Mouse (Mus musculus): ENCODE measurements around the gene Atg10. TPM values are rescaled to one million over a fixed set of nuclear protein-coding genes. Genes with fewer than 3 reads are reported as not detected.

The Atg10 gene
- total and polyA plus RNA-seq, 3 experiments: 2.0 to 4.3 TPM; not detected in 1

DNA sequence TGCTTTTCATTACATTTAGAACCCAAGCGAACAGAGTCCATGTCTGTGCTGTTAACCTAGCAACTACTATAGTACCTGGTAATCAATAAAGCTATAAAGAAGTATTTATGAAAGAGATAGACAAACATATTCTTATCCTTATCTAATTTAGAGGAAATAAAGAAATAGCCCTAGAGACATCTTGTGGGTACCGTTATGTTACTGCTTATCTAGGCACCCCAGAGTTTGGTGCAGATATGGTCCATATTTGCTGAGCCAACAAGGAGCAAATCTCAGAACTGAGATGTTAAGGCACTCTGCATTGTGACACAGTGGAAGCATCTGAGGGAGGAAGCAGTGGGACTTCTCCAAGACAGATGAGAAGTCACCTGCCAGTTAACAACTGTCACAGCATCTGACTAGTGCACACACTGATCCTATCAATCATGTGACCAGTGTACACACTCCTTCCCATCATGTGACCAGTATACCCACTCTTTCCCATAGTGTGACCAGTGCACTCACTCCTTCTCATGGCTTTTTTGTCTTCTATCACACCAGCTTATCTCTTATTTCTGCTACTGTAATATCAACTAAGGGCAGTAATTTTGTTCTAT lies 228.6 kb downstream of the Atg10 start:
- H3K4me3 ChIP-seq (ENCODE audit: control insufficient read depth in 1 of 2, insufficient read depth in 1 of 2, low read depth in 2 of 2, low read length in 2 of 2): no peak overlapping the region
- peak; percentile 46 for DNase-seq (ENCODE audit: low read depth, low spot score)
- no peak overlapping the region for H3K9ac ChIP-seq (ENCODE audit: control insufficient read depth, low read depth, low read length, poor library complexity, severe bottlenecking)

DNA sequence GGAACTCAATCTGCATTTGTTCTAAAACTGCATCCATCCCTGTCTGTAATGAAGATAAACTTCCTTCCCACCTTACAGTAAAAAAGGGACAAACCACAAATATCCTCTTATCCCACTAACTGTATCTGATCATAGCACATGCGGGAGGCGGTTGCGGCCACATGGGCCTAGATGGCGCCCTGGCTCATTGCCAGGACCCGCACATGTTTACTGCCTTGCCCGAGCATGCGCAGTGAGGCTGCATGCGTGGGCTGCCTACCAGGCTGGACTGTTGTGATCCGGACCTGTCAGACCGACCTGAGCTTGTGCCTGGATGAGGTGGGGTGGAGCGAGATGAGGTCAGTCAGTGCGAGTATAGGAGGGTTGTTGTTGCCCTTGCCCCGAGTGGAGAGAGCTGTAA lies 230.2 kb downstream of the Atg10 start:
- no peak overlapping the region for H3K9ac ChIP-seq (ENCODE audit: control insufficient read depth, low read depth, low read length, poor library complexity, severe bottlenecking)
- H3K4me3 ChIP-seq (ENCODE audit: control insufficient read depth in 1 of 2, insufficient read depth in 1 of 2, low read depth in 2 of 2, low read length in 2 of 2): no peak overlapping the region
- peaks cover 2 to 14% of the 10 kb centered on the region in 2 experiments; a peak in 3 of 4 replicates for H3K4me1 ChIP-seq (ENCODE audit: control insufficient read depth in 1 of 2, insufficient read depth in 2 of 2, low read length in 2 of 2)
- H3K27me3 ChIP-seq (ENCODE audit: control insufficient read depth in 1 of 2, insufficient read depth in 2 of 2, low read length in 2 of 2): no peaks in the 10 kb centered on the region
- peaks cover 0 to 7% of the 10 kb centered on the region in 2 experiments; a peak in 2 of 4 replicates for H3K36me3 ChIP-seq (ENCODE audit: control insufficient read depth in 1 of 2, insufficient read depth in 2 of 2, low read length in 2 of 2)
- no peak for DNase-seq (ENCODE audit: low read depth, low spot score)
- H3K27ac ChIP-seq (ENCODE audit: control insufficient read depth, low read depth, low read length): no peak overlapping the region
- no peaks in the 10 kb centered on the region for H3K79me2 ChIP-seq (ENCODE audit: control insufficient read depth, insufficient read depth, low read length, poor library complexity)
- H3K9me3 ChIP-seq (replicated peaks; ENCODE audit: insufficient read depth, low read length): no peaks in the 10 kb centered on the region
- TF ChIP-seq TBP (IDR thresholded peaks at IDR 0.05; ENCODE audit: low read depth, low read length) (no peak), BHLHE40 (IDR thresholded peaks at IDR 0.05; ENCODE audit: borderline replicate concordance, low read depth, low read length) (no peak), E2F4 (IDR thresholded peaks at IDR 0.05; ENCODE audit: borderline replicate concordance, low read depth, low read length) (no peak), KAT2A (conservative IDR thresholded peaks at IDR 0.05; ENCODE audit: low read depth, low read length) (no peak), CHD1 (IDR thresholded peaks at IDR 0.05; ENCODE audit: low read depth, low read length) (no peak), SMC3 (IDR thresholded peaks at IDR 0.05; ENCODE audit: low read depth, low read length) (no peak), POLR2AphosphoS5 (IDR thresholded peaks at IDR 0.05; ENCODE audit: borderline replicate concordance, low read depth, low read length) (no peak), TCF12 (IDR thresholded peaks at IDR 0.05; ENCODE audit: low read depth, low read length) (no peak)

More for the DNA sequence above, 228.6 kb downstream of the Atg10 start:
- Histone ChIP-seq H3K36me3 (ENCODE audit: control insufficient read depth in 1 of 2, insufficient read depth in 2 of 2, low read length in 2 of 2) (peaks cover 0 to 7% of the 10 kb centered on the region in 2 experiments; a peak in 2 of 4 replicates), H3K4me1 (ENCODE audit: control insufficient read depth in 1 of 2, insufficient read depth in 2 of 2, low read length in 2 of 2) (peaks cover 2 to 14% of the 10 kb centered on the region in 2 experiments; a peak in 3 of 4 replicates), H3K27me3 (ENCODE audit: control insufficient read depth in 1 of 2, insufficient read depth in 2 of 2, low read length in 2 of 2) (no peaks in the 10 kb centered on the region), H3K27ac (ENCODE audit: control insufficient read depth, low read depth, low read length) (no peak overlapping the region), H3K9me3 (replicated peaks; ENCODE audit: insufficient read depth, low read length) (no peaks in the 10 kb centered on the region), H3K79me2 (ENCODE audit: control insufficient read depth, insufficient read depth, low read length, poor library complexity) (no peaks in the 10 kb centered on the region)
- no peak for TF ChIP-seq MYC (IDR thresholded peaks at IDR 0.05; ENCODE audit: low read depth, low read length)
- peak; percentile 55 to 85; a peak in 3 of 4 replicates for TF ChIP-seq EP300 (IDR thresholded peaks at IDR 0.05; ENCODE audit: low read depth in 1 of 2, low read length in 2 of 2)
- TF ChIP-seq MAFK (IDR thresholded peaks at IDR 0.05; ENCODE audit: borderline replicate concordance, low read depth, low read length): no peak; the same call in 1 of the 2 replicates
- peak; percentile 34; the same call in 1 of the 2 replicates for TF ChIP-seq MEF2A (IDR thresholded peaks at IDR 0.05; ENCODE audit: extremely low read depth, insufficient replicate concordance, low read depth, low read length, poor library complexity, severe bottlenecking)
- peak; percentile 66; the same call in 1 of the 2 replicates for TF ChIP-seq GATA1 (IDR thresholded peaks at IDR 0.05; ENCODE audit: low read depth, low read length)
- no peak for TF ChIP-seq TBP (IDR thresholded peaks at IDR 0.05; ENCODE audit: low read depth, low read length)
- TF ChIP-seq RCOR1 (IDR thresholded peaks at IDR 0.05; ENCODE audit: low read depth, low read length): peak; percentile 79
- no peak for TF ChIP-seq POLR2AphosphoS5 (IDR thresholded peaks at IDR 0.05; ENCODE audit: borderline replicate concordance, low read depth, low read length)
- no peak for TF ChIP-seq HCFC1 (IDR thresholded peaks at IDR 0.05; ENCODE audit: low read depth, low read length)
- peak; percentile 33; the same call in 1 of the 2 replicates for TF ChIP-seq ETS1 (IDR thresholded peaks at IDR 0.05; ENCODE audit: low read depth, low read length)
- no peak for TF ChIP-seq BHLHE40 (IDR thresholded peaks at IDR 0.05; ENCODE audit: borderline replicate concordance, low read depth, low read length)
- TF ChIP-seq ZC3H11A (IDR thresholded peaks at IDR 0.05; ENCODE audit: low read depth, low read length): no peak
- TF ChIP-seq USF1 (IDR thresholded peaks at IDR 0.05; ENCODE audit: low read depth, low read length): peak; percentile 84
- TF ChIP-seq ZNF384 (IDR thresholded peaks at IDR 0.05; ENCODE audit: low read depth, low read length): no peak
- 0 out of 4 replicates have a peak, but pooled peaks of 1 of the 2 experiments have one; percentile 41 for TF ChIP-seq USF2 (IDR thresholded peaks at IDR 0.05; ENCODE audit: borderline replicate concordance in 1 of 2, insufficient read depth in 1 of 2, low read depth in 1 of 2, low read length in 2 of 2)
- TF ChIP-seq TAL1 (IDR thresholded peaks at IDR 0.05; ENCODE audit: low read length): no peak
- no peak; the same call in 1 of the 2 replicates for TF ChIP-seq MXI1 (IDR thresholded peaks at IDR 0.05; ENCODE audit: low read depth, low read length)
- no peak for TF ChIP-seq NRF1 (IDR thresholded peaks at IDR 0.05; ENCODE audit: insufficient read depth, low read depth, low read length, poor library complexity, severe bottlenecking)
- no peak for TF ChIP-seq CTCF (IDR thresholded peaks at IDR 0.05 in 2 of 3, conservative IDR thresholded peaks at IDR 0.05 in 1 of 3; ENCODE audit: control insufficient read depth in 1 of 3, insufficient read depth in 1 of 3, low read depth in 2 of 3, low read length in 3 of 3, poor library complexity in 1 of 3, severe bottlenecking in 1 of 3)
- TF ChIP-seq TCF12 (IDR thresholded peaks at IDR 0.05; ENCODE audit: low read depth, low read length): peak; percentile 84

Measured in MEL (cell line).